Mouse (Mus musculus) spleen, adult 2 months (tissue): ENCODE results near the gene Gm45521. TPM values are rescaled to one million over a fixed set of nuclear protein-coding genes. Genes with fewer than 3 reads are reported as not detected.

Experiments used
- DNase-seq, 2 experiments: peaks; one replicate each; pipeline versions ENCODE4 v3.0.0 to v3.0.0-alpha.2; 2012 to 2021; ENCODE audit warnings: low spot score in 2 of 2, low read depth in 1 of 2
- H3K27ac ChIP-seq: fragments of 200-500 bp; 2 replicates; pipeline ENCODE4 v1.5.1; 2012; ENCODE audit warnings: low read length, inconsistent platforms; ENCODE audit not compliant: insufficient read depth
- H3K27me3 ChIP-seq: fragments of 200-500 bp; 2 replicates; pipeline ENCODE4 v1.6.1; 2012; ENCODE audit warnings: mild to moderate bottlenecking, moderate library complexity, low read length, inconsistent platforms; ENCODE audit not compliant: control insufficient read depth, insufficient read depth
- H3K36me3 ChIP-seq: fragments of 200-500 bp; 2 replicates; pipeline ENCODE4 v1.6.1; 2012; ENCODE audit warnings: mild to moderate bottlenecking, low read length, inconsistent platforms; ENCODE audit not compliant: control insufficient read depth, insufficient read depth
- H3K4me1 ChIP-seq: fragments of 200-500 bp; 2 replicates; pipeline ENCODE4 v1.6.1; 2011; ENCODE audit warnings: inconsistent platforms; ENCODE audit not compliant: control insufficient read depth, insufficient read depth, insufficient read length
- H3K4me3 ChIP-seq: fragments of 200-500 bp; 2 replicates; pipeline ENCODE4 v1.5.1; 2011; ENCODE audit warnings: mild to moderate bottlenecking, inconsistent platforms; ENCODE audit not compliant: insufficient read depth, insufficient read length; ENCODE audit errors: extremely low read depth
- CTCF ChIP-seq: fragments of 200-500 bp; IDR thresholded peaks from 2 replicates; pipeline ENCODE4 v1.5.1; 2011; ENCODE audit warnings: mild to moderate bottlenecking, inconsistent platforms; ENCODE audit not compliant: insufficient read depth, insufficient read length, insufficient replicate concordance; ENCODE audit errors: extremely low read depth
- POLR2A ChIP-seq: fragments of 200-500 bp; IDR thresholded peaks from 2 replicates; pipeline ENCODE4 v1.6.1; 2011; ENCODE audit warnings: low read depth, low read length, inconsistent platforms
- WGBS: fragments of 180-500 bp; shearing (Covaris S2); methylation state at CpG from one replicate; pipeline ENCODE4 v1.1.7; 2018; 5-methylcytosine and 5-hydroxymethylcytosine counted together
- polyA plus RNA-seq: library from polyadenylated mRNA; depleted of rRNA; stranded (reverse); fragments of >200 nt; gene quantifications from 2 replicates; pipeline ENCODE4 v1.2.3, GENCODE M21; 2012

The Gm45521 gene
- polyA plus RNA-seq, 1 experiment: not detected

GRCm38 (mm10) chr14:7921459-7921858 is 35.6 kb upstream of the Gm45521 start:
- Histone ChIP-seq H3K4me1 (peaks cover 5% of the 10 kb centered on the region; the same call in 1 of the 2 replicates), H3K4me3 (no peak overlapping the region), H3K36me3 (peaks cover 6% of the 10 kb centered on the region; the same call in 1 of the 2 replicates), H3K27me3 (no peaks in the 10 kb centered on the region), H3K27ac (no peak overlapping the region)
- 30% methylated on average over 5 of the region's 5 CpGs for WGBS
- TF ChIP-seq CTCF: no peak
- no peak for TF ChIP-seq POLR2A
- no peak for DNase-seq

- Histone ChIP-seq H3K27ac (no peak overlapping the region), H3K4me3 (no peak overlapping the region), H3K4me1 (peaks cover 2% of the 10 kb centered on the region; the same call in 1 of the 2 replicates), H3K36me3 (0 out of 2 replicates have a peak, but pooled peaks cover 4% of the 10 kb centered on the region), H3K27me3 (no peaks in the 10 kb centered on the region)
- DNase-seq: no peak
- TF ChIP-seq CTCF: no peak
- TF ChIP-seq POLR2A: no peak
These were observed 33.5 kb upstream of the Gm45521 start for GRCm38 (mm10) chr14:7923635-7924034.

- DNase-seq: no peak
- Histone ChIP-seq H3K4me3 (no peak overlapping the region), H3K27ac (no peak overlapping the region), H3K36me3 (peaks cover 9% of the 10 kb centered on the region), H3K4me1 (no peaks in the 10 kb centered on the region), H3K27me3 (no peaks in the 10 kb centered on the region)
- WGBS: 40% methylated on average over 1 of the region's 1 CpGs
- TF ChIP-seq CTCF: no peak
- TF ChIP-seq POLR2A: no peak
These were observed 28.7 kb upstream of the Gm45521 start for GRCm38 (mm10) chr14:7928362-7928761.

- no peak overlapping the region for H3K27ac ChIP-seq
- peaks cover 9% of the 10 kb centered on the region for H3K36me3 ChIP-seq
- no peak overlapping the region for H3K4me3 ChIP-seq
- no peaks in the 10 kb centered on the region for H3K4me1 ChIP-seq
- H3K27me3 ChIP-seq: no peaks in the 10 kb centered on the region
- WGBS: 62% methylated on average over 7 of the region's 7 CpGs
- DNase-seq: no peak
- no peak for TF ChIP-seq CTCF
- TF ChIP-seq POLR2A: no peak
These were observed 28.1 kb upstream of the Gm45521 start for GRCm38 (mm10) chr14:7929029-7929428.

GRCm38 (mm10) chr14:7932151-7932550 is 24.9 kb upstream of the Gm45521 start:
- DNase-seq: no peak
- peaks cover 6% of the 10 kb centered on the region for H3K36me3 ChIP-seq
- no peak overlapping the region for H3K4me3 ChIP-seq
- H3K4me1 ChIP-seq: no peaks in the 10 kb centered on the region
- TF ChIP-seq POLR2A (no peak), CTCF (no peak)
- H3K27me3 ChIP-seq: no peaks in the 10 kb centered on the region
- no peak overlapping the region for H3K27ac ChIP-seq
- 91% methylated on average over 4 of the region's 4 CpGs for WGBS

GRCm38 (mm10) chr14:7934166-7934565 is 22.9 kb upstream of the Gm45521 start:
- no peak for DNase-seq
- Histone ChIP-seq H3K4me1 (no peaks in the 10 kb centered on the region), H3K36me3 (peaks cover 5% of the 10 kb centered on the region), H3K27ac (no peak overlapping the region), H3K4me3 (no peak overlapping the region), H3K27me3 (no peaks in the 10 kb centered on the region)
- 40% methylated on average over 7 of the region's 7 CpGs for WGBS
- no peak for TF ChIP-seq CTCF
- no peak for TF ChIP-seq POLR2A

GRCm38 (mm10) chr14:7937052-7937630 is 19.9 kb upstream of the Gm45521 start:
- no peaks in the 10 kb centered on the region for H3K4me1 ChIP-seq
- no peak for DNase-seq
- no peak overlapping the region for H3K27ac ChIP-seq
- WGBS: 40% methylated on average over 17 of the region's 17 CpGs
- no peaks in the 10 kb centered on the region for H3K27me3 ChIP-seq
- TF ChIP-seq CTCF (no peak), POLR2A (no peak)
- H3K36me3 ChIP-seq: 0 out of 2 replicates have a peak, but pooled peaks cover 2% of the 10 kb centered on the region
- H3K4me3 ChIP-seq: no peak overlapping the region
